Mouse (Mus musculus): ENCODE measurements around the gene Prn. TPM values are rescaled to one million over a fixed set of nuclear protein-coding genes. Genes with fewer than 3 reads are reported as not detected.

Gene Prn
- polyA plus RNA-seq, 1 experiment from 2014 or later: not detected

DNA sequence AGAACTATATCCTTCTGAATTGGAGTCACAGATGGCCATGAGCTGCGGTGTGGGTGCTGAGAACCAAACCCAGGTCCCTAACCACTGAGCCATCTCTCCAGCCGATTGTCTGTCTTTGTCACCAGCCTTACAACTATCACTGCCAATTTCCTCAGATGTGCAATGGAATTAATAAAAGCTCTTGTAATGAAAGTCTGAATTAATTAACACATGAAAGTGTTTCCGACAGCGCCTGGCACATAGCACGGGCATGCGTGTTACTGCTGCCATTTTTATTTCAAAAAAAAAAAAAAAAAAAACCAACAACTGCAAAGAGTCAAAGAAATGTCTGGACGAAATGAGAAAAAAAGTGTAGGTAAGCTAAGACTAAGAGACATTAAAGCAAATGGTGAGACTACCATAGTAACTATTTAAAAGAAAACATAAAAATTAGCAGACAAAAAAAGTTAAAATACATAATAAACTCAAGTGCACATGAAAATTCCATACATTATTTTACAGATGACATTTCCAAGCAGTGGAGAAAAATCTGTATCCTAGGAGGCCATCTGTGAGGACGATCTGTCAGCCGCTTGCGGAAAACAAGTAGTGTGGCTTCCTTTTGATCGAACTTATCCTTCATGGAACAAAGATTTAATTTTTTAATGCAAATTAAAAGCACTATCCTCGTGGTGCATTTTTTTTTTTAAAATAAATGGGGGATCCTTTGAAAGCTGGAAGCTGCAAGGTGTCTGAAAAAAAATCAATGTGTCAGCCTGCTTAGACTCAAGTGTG lies 12.2 kb upstream of the Prn start:
- Histone ChIP-seq H3K27ac (replicated peaks; ENCODE audit: low read depth, low read length) (no peak overlapping the region), H3K9ac (replicated peaks; ENCODE audit: low read length) (no peak overlapping the region), H3K4me1 (ENCODE audit: control insufficient read depth, insufficient read depth, low read length) (no peaks in the 10 kb centered on the region), H3K4me2 (ENCODE audit: low read depth, low read length) (no peak overlapping the region), H3K9me3 (replicated peaks; ENCODE audit: control insufficient read depth, low read length) (no peaks in the 10 kb centered on the region), H3K36me3 (replicated peaks; ENCODE audit: control insufficient read depth, insufficient read depth, low read depth, low read length) (no peaks in the 10 kb centered on the region), H3K4me3 (ENCODE audit: low read depth, low read length) (no peak overlapping the region), H3K27me3 (ENCODE audit: control insufficient read depth, insufficient read depth, low read length) (no peaks in the 10 kb centered on the region)
- DNase-seq (ENCODE audit: low spot score) (no peak), ATAC-seq (replicated peaks; ENCODE audit: insufficient number of reproducible peaks, low FRiP score, low TSS enrichment, low read depth) (no peak)
- WGBS: 90% methylated on average over 12 of the region's 12 CpGs

DNA sequence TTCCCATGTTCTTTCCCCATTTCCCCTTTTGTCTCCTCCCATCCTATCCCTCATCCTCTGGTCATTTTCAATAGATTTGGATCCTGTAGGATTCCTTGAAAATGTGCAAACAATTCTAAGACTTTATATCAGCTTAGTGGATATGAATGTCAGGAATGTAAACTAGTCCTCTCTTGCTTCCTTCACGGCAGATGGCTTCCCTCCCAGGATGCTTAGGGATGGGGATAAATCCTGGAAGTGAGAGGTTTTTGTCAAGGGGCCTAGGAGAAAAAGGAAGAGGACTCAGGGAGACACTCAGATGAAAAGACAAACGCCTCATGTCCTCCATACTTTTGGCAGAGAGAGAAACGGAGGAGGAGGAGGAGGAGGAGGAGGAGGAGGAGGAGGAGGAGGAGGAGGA lies 7.3 kb upstream of the Prn start:
- no peak overlapping the region for H3K27ac ChIP-seq (replicated peaks; ENCODE audit: low read depth, low read length)
- ATAC-seq (replicated peaks; ENCODE audit: insufficient number of reproducible peaks, low FRiP score, low TSS enrichment, low read depth): no peak
- no peaks in the 10 kb centered on the region for H3K4me1 ChIP-seq (ENCODE audit: control insufficient read depth, insufficient read depth, low read length)
- H3K4me3 ChIP-seq (ENCODE audit: low read depth, low read length): no peak overlapping the region
- H3K9me3 ChIP-seq (replicated peaks; ENCODE audit: control insufficient read depth, low read length): no peaks in the 10 kb centered on the region
- H3K27me3 ChIP-seq (ENCODE audit: control insufficient read depth, insufficient read depth, low read length): no peaks in the 10 kb centered on the region
- H3K36me3 ChIP-seq (replicated peaks; ENCODE audit: control insufficient read depth, insufficient read depth, low read depth, low read length): no peaks in the 10 kb centered on the region
- H3K9ac ChIP-seq (replicated peaks; ENCODE audit: low read length): no peak overlapping the region
- no peak overlapping the region for H3K4me2 ChIP-seq (ENCODE audit: low read depth, low read length)
- 64% methylated on average over 3 of the region's 3 CpGs for WGBS
- no peak for DNase-seq (ENCODE audit: low spot score)

DNA sequence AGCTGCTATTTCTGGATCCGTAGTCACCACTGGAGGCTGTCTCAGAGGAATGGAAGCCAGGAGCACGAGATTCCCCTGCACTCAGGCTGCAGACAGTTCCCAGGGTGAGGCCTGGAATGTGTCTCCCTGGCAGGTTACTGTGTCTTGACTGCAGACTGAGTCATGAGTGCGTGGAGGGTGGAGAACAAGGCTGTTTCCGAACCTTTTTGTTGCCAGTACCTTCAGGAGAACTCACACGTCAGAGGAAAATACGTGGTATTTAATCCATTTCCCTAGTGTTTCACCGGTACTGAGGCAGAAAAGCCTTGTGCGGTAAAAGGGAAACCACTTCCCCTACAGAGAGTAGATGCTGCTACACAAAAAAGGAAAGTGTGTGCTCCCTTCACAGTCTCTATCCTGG lies 6.9 kb upstream of the Prn start:
- no peaks in the 10 kb centered on the region for H3K27me3 ChIP-seq (ENCODE audit: control insufficient read depth, insufficient read depth, low read length)
- no peak overlapping the region for H3K9ac ChIP-seq (replicated peaks; ENCODE audit: low read length)
- no peaks in the 10 kb centered on the region for H3K9me3 ChIP-seq (replicated peaks; ENCODE audit: control insufficient read depth, low read length)
- no peaks in the 10 kb centered on the region for H3K4me1 ChIP-seq (ENCODE audit: control insufficient read depth, insufficient read depth, low read length)
- no peak overlapping the region for H3K4me3 ChIP-seq (ENCODE audit: low read depth, low read length)
- ATAC-seq (replicated peaks; ENCODE audit: insufficient number of reproducible peaks, low FRiP score, low TSS enrichment, low read depth) (no peak), DNase-seq (ENCODE audit: low spot score) (no peak)
- H3K36me3 ChIP-seq (replicated peaks; ENCODE audit: control insufficient read depth, insufficient read depth, low read depth, low read length): no peaks in the 10 kb centered on the region
- H3K4me2 ChIP-seq (ENCODE audit: low read depth, low read length): no peak overlapping the region
- no peak overlapping the region for H3K27ac ChIP-seq (replicated peaks; ENCODE audit: low read depth, low read length)
- WGBS: 51% methylated on average over 8 of the region's 8 CpGs

DNA sequence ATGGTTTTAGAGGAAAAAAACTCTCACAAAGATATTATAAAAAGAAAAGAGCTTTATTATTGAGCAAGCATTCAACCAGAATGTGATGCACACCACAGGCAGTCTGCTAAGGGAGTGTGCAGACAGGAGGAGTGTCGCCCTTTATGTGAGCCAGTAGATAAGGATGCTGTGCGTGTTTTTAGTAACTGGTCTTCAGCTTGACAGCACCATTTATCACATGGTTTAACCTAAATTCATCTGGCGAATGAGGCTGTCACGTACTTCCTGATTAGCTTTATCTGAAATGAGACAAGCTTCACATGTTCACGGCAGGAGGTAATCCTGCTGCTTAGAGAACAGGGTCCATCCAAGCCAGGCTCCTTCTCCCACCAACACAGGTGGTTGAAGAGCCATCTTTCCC lies 4.7 kb upstream of the Prn start:
- no peak for DNase-seq (ENCODE audit: low spot score)
- Histone ChIP-seq H3K9ac (replicated peaks; ENCODE audit: low read length) (no peak overlapping the region), H3K27me3 (ENCODE audit: control insufficient read depth, insufficient read depth, low read length) (no peaks in the 10 kb centered on the region), H3K4me1 (ENCODE audit: control insufficient read depth, insufficient read depth, low read length) (no peaks in the 10 kb centered on the region), H3K9me3 (replicated peaks; ENCODE audit: control insufficient read depth, low read length) (no peaks in the 10 kb centered on the region), H3K27ac (replicated peaks; ENCODE audit: low read depth, low read length) (no peak overlapping the region), H3K36me3 (replicated peaks; ENCODE audit: control insufficient read depth, insufficient read depth, low read depth, low read length) (no peaks in the 10 kb centered on the region), H3K4me2 (ENCODE audit: low read depth, low read length) (no peak overlapping the region), H3K4me3 (ENCODE audit: low read depth, low read length) (no peak overlapping the region)
- WGBS: 77% methylated on average over 5 of the region's 5 CpGs
- no peak for ATAC-seq (replicated peaks; ENCODE audit: insufficient number of reproducible peaks, low FRiP score, low TSS enrichment, low read depth)

DNA sequence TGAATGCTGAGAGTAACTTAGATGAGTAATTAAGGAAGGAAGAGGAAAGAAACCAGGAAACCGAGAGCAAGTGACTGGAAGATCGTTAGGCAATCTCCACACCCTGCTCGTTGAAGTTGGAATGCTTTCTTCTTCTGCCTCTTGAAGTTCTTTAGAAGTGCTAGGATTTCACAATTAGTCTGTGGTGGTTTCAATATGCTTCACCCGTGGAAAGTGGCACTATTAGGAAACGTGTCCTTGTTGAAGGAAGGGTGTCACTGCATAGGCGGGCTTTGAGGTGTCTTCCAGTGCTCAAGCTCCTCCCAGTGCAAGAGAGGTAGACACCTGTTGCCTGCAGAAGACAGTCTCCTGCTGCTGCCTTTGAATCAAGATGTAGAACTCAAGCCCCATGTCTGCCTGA lies 4.0 kb upstream of the Prn start:
- no peak for DNase-seq (ENCODE audit: low spot score)
- ATAC-seq (replicated peaks; ENCODE audit: insufficient number of reproducible peaks, low FRiP score, low TSS enrichment, low read depth): no peak
- H3K27me3 ChIP-seq (ENCODE audit: control insufficient read depth, insufficient read depth, low read length): no peaks in the 10 kb centered on the region
- no peaks in the 10 kb centered on the region for H3K9me3 ChIP-seq (replicated peaks; ENCODE audit: control insufficient read depth, low read length)
- no peaks in the 10 kb centered on the region for H3K36me3 ChIP-seq (replicated peaks; ENCODE audit: control insufficient read depth, insufficient read depth, low read depth, low read length)
- 74% methylated on average over 6 of the region's 6 CpGs for WGBS
- H3K4me3 ChIP-seq (ENCODE audit: low read depth, low read length): no peak overlapping the region
- H3K4me1 ChIP-seq (ENCODE audit: control insufficient read depth, insufficient read depth, low read length): no peaks in the 10 kb centered on the region
- H3K4me2 ChIP-seq (ENCODE audit: low read depth, low read length): no peak overlapping the region
- H3K27ac ChIP-seq (replicated peaks; ENCODE audit: low read depth, low read length): no peak overlapping the region
- H3K9ac ChIP-seq (replicated peaks; ENCODE audit: low read length): no peak overlapping the region

DNA sequence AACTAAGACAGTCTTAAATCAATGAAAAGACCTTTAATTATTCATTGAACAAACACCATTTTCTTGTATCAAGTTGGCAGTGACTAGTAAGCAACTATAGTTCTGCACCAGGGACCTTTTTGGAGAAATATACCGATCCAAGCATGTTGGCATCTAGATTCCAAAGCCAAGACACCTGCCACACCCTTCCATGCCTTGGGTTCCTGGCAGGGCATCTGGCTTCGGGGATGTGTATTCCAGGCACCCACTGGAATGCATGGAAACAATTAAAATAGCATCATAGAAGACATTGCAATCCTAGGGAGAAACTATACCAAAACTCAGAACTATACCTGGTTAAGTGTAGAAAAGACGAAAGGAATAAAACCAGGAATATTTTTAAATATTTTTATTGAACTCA lies 3.5 kb upstream of the Prn start:
- DNase-seq (ENCODE audit: low spot score): no peak
- no peak for ATAC-seq (replicated peaks; ENCODE audit: insufficient number of reproducible peaks, low FRiP score, low TSS enrichment, low read depth)

DNA sequence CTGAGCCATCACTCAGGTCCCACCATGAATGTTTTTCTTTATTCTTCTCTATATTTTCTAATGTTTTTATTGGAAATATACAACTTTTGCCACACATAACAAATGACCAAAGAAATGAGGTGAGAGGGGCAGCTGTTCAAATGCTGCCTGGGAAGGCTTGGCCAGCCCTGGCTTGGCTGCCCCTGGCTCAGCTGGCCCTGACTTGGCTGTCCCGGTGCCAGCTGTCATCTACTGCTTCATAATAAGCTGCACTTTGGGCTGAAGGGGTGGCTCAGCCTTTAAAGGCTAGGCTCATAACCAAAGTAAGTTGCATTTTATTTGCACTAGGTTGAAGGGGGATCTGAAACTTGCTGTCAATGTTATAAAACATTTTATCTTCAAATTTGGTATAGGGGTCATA lies 2.9 kb upstream of the Prn start:
- no peaks in the 10 kb centered on the region for H3K36me3 ChIP-seq (replicated peaks; ENCODE audit: control insufficient read depth, insufficient read depth, low read depth, low read length)
- H3K9me3 ChIP-seq (replicated peaks; ENCODE audit: control insufficient read depth, low read length): no peaks in the 10 kb centered on the region
- H3K27ac ChIP-seq (replicated peaks; ENCODE audit: low read depth, low read length): no peak overlapping the region
- no peaks in the 10 kb centered on the region for H3K4me1 ChIP-seq (ENCODE audit: control insufficient read depth, insufficient read depth, low read length)
- no peak overlapping the region for H3K4me3 ChIP-seq (ENCODE audit: low read depth, low read length)
- no peak overlapping the region for H3K9ac ChIP-seq (replicated peaks; ENCODE audit: low read length)
- no peak for DNase-seq (ENCODE audit: low spot score)
- no peaks in the 10 kb centered on the region for H3K27me3 ChIP-seq (ENCODE audit: control insufficient read depth, insufficient read depth, low read length)
- no peak overlapping the region for H3K4me2 ChIP-seq (ENCODE audit: low read depth, low read length)
- ATAC-seq (replicated peaks; ENCODE audit: insufficient number of reproducible peaks, low FRiP score, low TSS enrichment, low read depth): no peak
- 92% methylated on average over 1 of the region's 1 CpGs for WGBS

More for the DNA sequence above, 3.5 kb upstream of the Prn start:
- no peaks in the 10 kb centered on the region for H3K27me3 ChIP-seq (ENCODE audit: control insufficient read depth, insufficient read depth, low read length)
- H3K36me3 ChIP-seq (replicated peaks; ENCODE audit: control insufficient read depth, insufficient read depth, low read depth, low read length): no peaks in the 10 kb centered on the region
- H3K4me3 ChIP-seq (ENCODE audit: low read depth, low read length): no peak overlapping the region
- H3K9ac ChIP-seq (replicated peaks; ENCODE audit: low read length): no peak overlapping the region
- H3K4me2 ChIP-seq (ENCODE audit: low read depth, low read length): no peak overlapping the region
- 87% methylated on average over 3 of the region's 3 CpGs for WGBS
- no peaks in the 10 kb centered on the region for H3K4me1 ChIP-seq (ENCODE audit: control insufficient read depth, insufficient read depth, low read length)
- H3K9me3 ChIP-seq (replicated peaks; ENCODE audit: control insufficient read depth, low read length): no peaks in the 10 kb centered on the region
- H3K27ac ChIP-seq (replicated peaks; ENCODE audit: low read depth, low read length): no peak overlapping the region

DNA sequence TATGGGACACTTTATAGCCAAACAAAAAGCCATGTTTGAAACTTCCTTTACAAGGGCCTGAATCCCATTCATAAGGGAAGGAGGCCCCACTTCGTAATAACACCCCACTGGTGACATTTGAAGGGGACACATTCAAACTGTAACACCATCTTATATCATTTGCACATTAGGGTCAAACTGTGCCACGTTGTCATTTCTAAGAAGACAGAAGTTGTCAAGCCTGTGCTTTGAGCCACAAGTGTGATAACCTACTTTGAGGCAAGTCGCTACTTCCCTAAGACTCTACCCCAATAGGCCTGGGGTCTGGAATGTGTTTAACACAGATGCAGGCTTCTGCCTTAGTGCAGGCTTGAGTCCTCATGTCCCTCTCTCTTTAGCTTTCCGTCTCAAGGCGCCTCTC lies 2.4 kb upstream of the Prn start:
- Histone ChIP-seq H3K9ac (replicated peaks; ENCODE audit: low read length) (no peak overlapping the region), H3K36me3 (replicated peaks; ENCODE audit: control insufficient read depth, insufficient read depth, low read depth, low read length) (no peaks in the 10 kb centered on the region), H3K4me1 (ENCODE audit: control insufficient read depth, insufficient read depth, low read length) (no peaks in the 10 kb centered on the region), H3K9me3 (replicated peaks; ENCODE audit: control insufficient read depth, low read length) (no peaks in the 10 kb centered on the region), H3K4me2 (ENCODE audit: low read depth, low read length) (no peak overlapping the region), H3K4me3 (ENCODE audit: low read depth, low read length) (no peak overlapping the region), H3K27me3 (ENCODE audit: control insufficient read depth, insufficient read depth, low read length) (no peaks in the 10 kb centered on the region), H3K27ac (replicated peaks; ENCODE audit: low read depth, low read length) (no peak overlapping the region)
- DNase-seq (ENCODE audit: low spot score): no peak
- WGBS: 78% methylated on average over 5 of the region's 5 CpGs
- ATAC-seq (replicated peaks; ENCODE audit: insufficient number of reproducible peaks, low FRiP score, low TSS enrichment, low read depth): no peak
